Mouse (Mus musculus): ENCODE results near the gene Btg4. TPM values are rescaled to one million over a fixed set of nuclear protein-coding genes. Genes with fewer than 3 reads are reported as not detected.

Gene Btg4
- total and polyA plus RNA-seq, 3 experiments: not detected

DNA sequence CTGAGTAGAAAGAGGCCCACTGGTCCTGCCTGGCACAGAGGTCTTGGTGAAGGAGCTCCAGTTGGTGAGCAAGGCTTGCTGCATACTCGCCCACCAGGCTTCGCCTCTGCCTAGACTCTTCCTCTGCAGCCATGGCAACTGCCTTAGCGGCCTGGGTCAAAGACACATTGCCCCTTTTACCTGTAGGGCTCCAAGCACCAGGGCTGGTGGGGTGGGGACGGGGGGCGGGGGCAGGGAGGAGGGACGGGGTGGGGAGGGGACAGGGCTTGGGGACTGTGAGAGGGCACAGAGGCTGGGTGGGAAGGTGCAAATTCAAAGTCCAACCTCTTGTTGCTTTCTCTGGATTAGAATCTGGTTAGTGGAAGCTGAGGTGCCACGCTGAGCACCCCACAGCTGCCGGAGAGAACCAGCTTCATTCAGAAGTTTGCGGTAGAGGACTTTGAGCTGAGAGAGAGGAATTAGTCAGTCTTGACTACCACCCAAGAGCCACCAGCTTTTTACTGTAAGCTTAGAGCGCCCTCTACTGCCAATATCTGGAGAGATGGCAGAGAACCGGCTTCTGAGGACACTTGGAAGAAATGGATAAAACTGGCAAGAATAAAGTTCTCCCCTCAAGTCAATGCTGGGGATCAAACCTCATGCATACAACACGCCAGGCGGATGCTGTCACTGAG, 91.5 kb downstream of the Btg4 start:
- no peak overlapping the region for H3K9ac ChIP-seq (ENCODE audit: insufficient read depth, low read depth)
- in situ Hi-C loops (cut with MboI; ENCODE audit: low pct_ligation_motif_present, low pct_unique_long_range_greater_than_20kb, low sequenced_read_pairs) (loop anchor here (25.0 kb wide), 2 partner anchors 610 to 760 kb away; partner anchors contain the start of gene Arhgap20), dilution Hi-C loops (cut with MboI; ENCODE audit: extremely low pct_ligation_motif_present, extremely low pct_unique_long_range_greater_than_20kb, low sequenced_read_pairs) (no loop called here)
- H3K27me3 ChIP-seq (replicated peaks): no peaks in the 10 kb centered on the region
- no peaks in the 10 kb centered on the region for H3K9me3 ChIP-seq (replicated peaks; ENCODE audit: low read length)
- H3K4me1 ChIP-seq (ENCODE audit: control insufficient read depth in 1 of 2, insufficient read depth in 2 of 2): no peaks in the 10 kb centered on the region
- no peaks in the 10 kb centered on the region for H3K79me2 ChIP-seq (replicated peaks; ENCODE audit: control insufficient read depth, extremely low read depth, insufficient read depth, poor library complexity, severe bottlenecking)
- no peak overlapping the region for H3K4me3 ChIP-seq (replicated peaks in 1 of 3; ENCODE audit: low read depth in 2 of 3, low read length in 2 of 3, poor library complexity in 1 of 3)
- no peak for TF ChIP-seq RCOR1 (conservative IDR thresholded peaks at IDR 0.05; ENCODE audit: low read depth, low read length)
- TF ChIP-seq GABPA (IDR thresholded peaks at IDR 0.05; ENCODE audit: insufficient replicate concordance, low read depth, low read length): no peak
- TF ChIP-seq NRF1 (IDR thresholded peaks at IDR 0.05; ENCODE audit: low read depth, low read length): no peak
- TF ChIP-seq ZNF384 (IDR thresholded peaks at IDR 0.05; ENCODE audit: low read depth, low read length): no peak
- TF ChIP-seq MYC (IDR thresholded peaks at IDR 0.05; ENCODE audit: low read depth, low read length): no peak
- TF ChIP-seq ELF1 (IDR thresholded peaks at IDR 0.05; ENCODE audit: low read depth, low read length): no peak
- no peak for TF ChIP-seq TBP (conservative IDR thresholded peaks at IDR 0.05; ENCODE audit: low read depth, low read length)
- no peak for TF ChIP-seq ETS1 (conservative IDR thresholded peaks at IDR 0.05; ENCODE audit: low read depth, low read length)
- TF ChIP-seq USF1 (IDR thresholded peaks at IDR 0.05; ENCODE audit: low read depth, low read length): no peak
- no peak for TF ChIP-seq E2F4 (IDR thresholded peaks at IDR 0.05; ENCODE audit: insufficient replicate concordance, low read depth, low read length)
- no peak for TF ChIP-seq CHD1 (IDR thresholded peaks at IDR 0.05; ENCODE audit: low read depth, low read length)
- TF ChIP-seq MEF2A (IDR thresholded peaks at IDR 0.05; ENCODE audit: borderline replicate concordance, low read depth, low read length): no peak
- TF ChIP-seq MAZ (IDR thresholded peaks at IDR 0.05; ENCODE audit: low read depth, low read length): no peak
- TF ChIP-seq MAX (IDR thresholded peaks at IDR 0.05; ENCODE audit: low read length): no peak
- TF ChIP-seq USF2 (conservative IDR thresholded peaks at IDR 0.05; ENCODE audit: low read depth, low read length): no peak
- no peak for TF ChIP-seq JUND (conservative IDR thresholded peaks at IDR 0.05; ENCODE audit: low read depth, low read length)
- no peak for TF ChIP-seq MAFK (IDR thresholded peaks at IDR 0.05; ENCODE audit: insufficient replicate concordance, low read length)
- TF ChIP-seq EP300 (IDR thresholded peaks at IDR 0.05; ENCODE audit: low read length): no peak
- TF ChIP-seq CTCF (conservative IDR thresholded peaks at IDR 0.05 in 1 of 2, IDR thresholded peaks at IDR 0.05 in 1 of 2; ENCODE audit: low read depth in 2 of 2, low read length in 2 of 2): peak; percentile 69 to 85
- TF ChIP-seq NELFE (IDR thresholded peaks at IDR 0.05; ENCODE audit: low read depth, low read length): peak; percentile 49; the same call in 1 of the 2 replicates
- TF ChIP-seq BHLHE40 (IDR thresholded peaks at IDR 0.05; ENCODE audit: low read depth, low read length): no peak
- peak; percentile 30; the same call in 1 of the 2 replicates for TF ChIP-seq ZC3H11A (IDR thresholded peaks at IDR 0.05; ENCODE audit: low read depth, low read length)
- peak; percentile 93 for TF ChIP-seq RAD21 (IDR thresholded peaks at IDR 0.05; ENCODE audit: low read depth, low read length)
- no peak for TF ChIP-seq ZKSCAN1 (IDR thresholded peaks at IDR 0.05; ENCODE audit: borderline replicate concordance, low read depth, low read length)
- no peak for TF ChIP-seq UBTF (IDR thresholded peaks at IDR 0.05; ENCODE audit: low read depth, low read length)
- TF ChIP-seq ZMIZ1 (IDR thresholded peaks at IDR 0.05; ENCODE audit: low read depth, low read length): no peak
- peak; percentile 73 for TF ChIP-seq SMC3 (IDR thresholded peaks at IDR 0.05; ENCODE audit: low read depth, low read length)
- peaks cover 0 to 7% of the 10 kb centered on the region in 2 experiments for H3K36me3 ChIP-seq (replicated peaks in 1 of 2; ENCODE audit: control insufficient read depth in 1 of 2, insufficient read depth in 1 of 2, low read length in 1 of 2)
- DNase-seq (ENCODE audit: extremely low read depth): peak; percentile 72
- H3K4me2 ChIP-seq (ENCODE audit: insufficient read depth, low read depth, poor library complexity, severe bottlenecking): no peak overlapping the region
- H3K27ac ChIP-seq (ENCODE audit: insufficient read depth, low read depth): no peak overlapping the region

Measured in CH12.LX (cell line).